Mouse (Mus musculus) 3T3-L1 (cell line): ENCODE results near the gene Ghrhr.
A peak's percentile ranks its signal among the peaks of the same experiment; 100 is the strongest.

ENCODE experiments used
- DNase-seq: peaks from one replicate; pipeline ENCODE4 v3.0.0-alpha.2; 2015; ENCODE audit warnings: low read depth, low spot score

Gene Ghrhr

GRCm38 (mm10) chr6:55396176-55396575, 20.1 kb downstream of the Ghrhr start:
- peak; percentile 70 for DNase-seq

DNA sequence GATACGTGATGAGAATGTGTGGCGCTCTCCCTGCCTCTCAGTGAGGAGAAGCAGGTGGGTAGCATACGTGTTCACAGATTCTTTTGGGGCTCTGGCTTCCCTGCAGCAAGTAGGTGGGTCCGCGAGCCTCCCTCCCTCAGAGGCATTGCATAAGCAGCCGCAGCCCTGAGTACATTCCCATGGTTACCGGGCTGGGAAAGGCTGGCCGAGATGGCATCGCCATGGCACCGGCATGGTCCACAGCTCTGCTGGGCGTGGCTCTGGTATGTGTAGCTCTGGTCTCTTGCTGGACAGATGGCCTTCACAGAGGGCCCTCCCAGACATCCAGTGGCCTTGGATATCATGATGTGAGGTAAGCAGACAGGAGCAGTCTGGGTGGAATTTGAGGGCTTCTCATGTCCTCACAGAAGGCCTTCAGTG, 20.5 kb downstream of the Ghrhr start:
- DNase-seq = peak; percentile 39

DNA sequence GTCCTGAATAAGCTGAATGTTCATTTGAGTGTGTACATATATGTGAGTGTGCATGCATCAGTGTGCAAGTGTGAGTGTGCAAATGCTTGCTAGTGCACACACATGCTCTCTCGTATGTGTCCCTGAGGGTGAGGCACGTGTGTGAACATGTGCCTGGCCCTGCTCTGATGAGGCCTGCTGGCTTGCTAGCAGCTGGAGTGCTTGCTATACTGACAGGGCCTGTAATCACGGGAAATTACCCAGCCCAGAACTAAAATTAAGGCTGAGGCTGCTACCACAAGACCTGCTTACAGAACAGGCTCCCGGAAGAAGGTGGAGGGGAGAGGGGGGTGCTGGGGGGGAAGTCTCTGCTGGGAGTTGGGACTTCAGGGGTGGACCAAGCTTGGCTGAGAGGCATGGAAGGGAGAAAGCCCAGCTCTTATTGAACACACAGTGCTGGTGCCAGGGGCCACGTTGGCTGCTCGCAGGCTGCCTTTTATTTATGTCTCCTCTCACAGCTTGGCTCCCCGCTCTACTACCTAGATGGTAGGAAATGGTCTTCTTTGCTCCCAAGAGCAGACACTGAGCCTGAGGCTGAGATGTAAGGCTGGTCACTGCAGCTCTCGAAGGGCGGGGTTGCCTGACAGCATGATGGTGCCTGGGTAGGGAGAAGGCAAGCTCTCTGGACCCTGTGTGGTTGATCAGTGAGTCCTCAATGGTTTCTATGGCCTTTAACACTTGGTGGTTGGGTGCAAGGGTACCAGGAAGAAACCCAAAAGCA, 23.0 kb downstream of the Ghrhr start:
- DNase-seq = no peak

DNA sequence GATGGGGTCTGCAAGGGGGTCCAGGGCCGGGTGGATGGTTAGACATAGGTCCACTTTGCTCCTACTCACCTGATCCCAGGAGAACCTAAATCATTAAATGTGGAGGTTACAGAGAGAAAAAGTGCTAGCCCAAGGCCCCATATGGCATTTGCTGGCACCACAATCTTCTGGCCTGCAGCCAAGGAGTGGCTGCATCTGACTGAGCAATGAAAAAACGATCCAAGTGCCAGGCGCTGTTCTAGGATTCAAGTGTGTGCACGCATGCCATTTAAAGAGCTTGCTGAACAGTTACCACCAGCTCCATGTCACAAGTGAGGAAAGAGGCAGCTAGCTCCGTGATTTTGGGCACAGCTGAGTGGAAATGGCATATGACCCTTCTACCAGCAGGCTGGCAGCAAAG, 23.8 kb downstream of the Ghrhr start:
- DNase-seq = peak; percentile 75

- DNase-seq = no peak
Measured at GRCm38 (mm10) chr6:55402041-55402776, 26.1 kb downstream of the Ghrhr start.

- DNase-seq = peak; percentile 17
Measured at GRCm38 (mm10) chr6:55403411-55404309, 27.6 kb downstream of the Ghrhr start.

- DNase-seq = no peak
Measured at GRCm38 (mm10) chr6:55404421-55404990, 28.4 kb downstream of the Ghrhr start.

GRCm38 (mm10) chr6:55407345-55407744, 31.2 kb downstream of the Ghrhr start:
- no peak for DNase-seq

GRCm38 (mm10) chr6:55410119-55410775, 34.2 kb downstream of the Ghrhr start:
- no peak for DNase-seq

DNA sequence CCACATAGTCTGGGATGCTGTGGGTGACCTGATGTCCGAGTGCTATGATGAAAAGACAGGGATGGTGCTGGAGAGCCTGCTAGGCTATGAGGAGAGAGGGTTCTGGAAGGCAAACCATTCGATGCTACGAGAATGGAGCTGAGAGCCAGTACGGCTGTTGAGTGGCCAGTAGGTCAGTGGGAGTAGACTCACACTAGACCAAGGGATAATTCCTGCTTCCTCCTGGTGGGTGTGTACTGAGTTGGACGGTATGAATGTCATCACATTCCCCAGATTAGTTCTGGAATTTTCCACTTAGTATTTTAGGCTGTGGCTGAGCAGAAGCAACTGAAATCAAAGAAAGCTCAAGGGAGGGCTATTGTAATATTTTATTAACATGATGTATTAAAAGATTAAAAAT, 34.9 kb downstream of the Ghrhr start:
- peak; percentile 63 for DNase-seq

DNA sequence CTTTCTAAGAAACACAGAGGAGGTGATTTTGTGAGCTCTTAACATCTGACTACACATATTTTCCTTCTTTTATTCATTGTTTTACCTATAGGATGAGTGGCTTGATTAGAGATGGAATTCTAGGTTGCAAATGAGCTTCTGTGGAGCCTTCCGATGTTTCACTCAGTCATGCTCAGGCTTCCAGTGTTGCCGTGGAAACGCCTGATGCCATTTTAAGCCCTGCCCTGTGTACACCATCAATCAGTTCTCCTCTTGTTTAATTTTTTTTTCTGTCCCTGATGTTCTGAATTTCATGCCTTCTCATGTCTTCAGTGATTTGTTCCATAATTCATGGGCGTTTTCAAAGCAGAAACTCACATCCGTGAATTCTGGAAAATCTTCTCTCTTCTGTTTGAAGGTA, 40.1 kb downstream of the Ghrhr start:
- DNase-seq = no peak

GRCm38 (mm10) chr6:55418746-55419410, 42.8 kb downstream of the Ghrhr start:
- DNase-seq = no peak

- peak; percentile 57 for DNase-seq
Measured at GRCm38 (mm10) chr6:55420411-55420810, 44.3 kb downstream of the Ghrhr start.

GRCm38 (mm10) chr6:55420869-55421361, 44.8 kb downstream of the Ghrhr start:
- no peak for DNase-seq

GRCm38 (mm10) chr6:55432121-55432520, 56.0 kb downstream of the Ghrhr start:
- peak; percentile 87 for DNase-seq

GRCm38 (mm10) chr6:55434360-55434759, 58.3 kb downstream of the Ghrhr start:
- no peak for DNase-seq

GRCm38 (mm10) chr6:55435266-55436159, 59.4 kb downstream of the Ghrhr start:
- no peak for DNase-seq

- DNase-seq = peak; percentile 77
Measured at GRCm38 (mm10) chr6:55437919-55438318, 61.8 kb downstream of the Ghrhr start.
